Mouse (Mus musculus) MEL (cell line): ENCODE data around the gene Thsd4. TPM values are rescaled to one million over a fixed set of nuclear protein-coding genes. Genes with fewer than 3 reads are reported as not detected.

Experiments used
- DNase-seq: peaks from one replicate; pipeline ENCODE4 v3.0.0; 2011; ENCODE audit warnings: low read depth, low spot score
- H3K27ac ChIP-seq: 2 replicates; pipeline ENCODE4 v1.5.1; 2012; ENCODE audit warnings: low read depth, mild to moderate bottlenecking, control low read depth, low read length, moderate library complexity; ENCODE audit not compliant: control insufficient read depth
- H3K27me3 ChIP-seq, 2 experiments: fragments of 150-350 bp in 1 of 2; sonication (generic) in 1 of 2; 2 replicates each; pipeline ENCODE4 v1.6.1; 2012; ENCODE audit warnings: low read length in 2 of 2, mild to moderate bottlenecking in 2 of 2, improper control_type of control experiment in 1 of 2, moderate library complexity in 1 of 2; ENCODE audit not compliant: insufficient read depth in 2 of 2, control insufficient read depth in 1 of 2
- H3K36me3 ChIP-seq, 2 experiments: 2 replicates each; pipeline ENCODE4 v1.6.1; 2012 to 2014; ENCODE audit warnings: low read length in 2 of 2, improper control_type of control experiment in 1 of 2, inconsistent platforms in 1 of 2, mild to moderate bottlenecking in 1 of 2; ENCODE audit not compliant: insufficient read depth in 2 of 2, control insufficient read depth in 1 of 2
- H3K4me1 ChIP-seq, 2 experiments: fragments of 150-350 bp in 1 of 2; sonication (generic) in 1 of 2; 2 replicates each; pipeline ENCODE4 v1.6.1; 2012; ENCODE audit warnings: low read length in 2 of 2, improper control_type of control experiment in 1 of 2, mild to moderate bottlenecking in 1 of 2; ENCODE audit not compliant: insufficient read depth in 2 of 2, control insufficient read depth in 1 of 2
- H3K4me3 ChIP-seq, 2 experiments: fragments of 150-350 bp in 1 of 2; sonication (generic) in 1 of 2; 2 replicates each; pipeline ENCODE4 v1.5.1; 2012; ENCODE audit warnings: low read depth in 2 of 2, low read length in 2 of 2, mild to moderate bottlenecking in 2 of 2, moderate library complexity in 2 of 2, control low read depth in 1 of 2, improper control_type of control experiment in 1 of 2; ENCODE audit not compliant: control insufficient read depth in 1 of 2, insufficient read depth in 1 of 2
- H3K79me2 ChIP-seq: 2 replicates; pipeline ENCODE4 v1.6.1; 2012; ENCODE audit warnings: mild to moderate bottlenecking, low read length, moderate library complexity; ENCODE audit not compliant: control insufficient read depth, poor library complexity, insufficient read depth
- H3K9ac ChIP-seq: 2 replicates; pipeline ENCODE4 v1.6.1; 2012; ENCODE audit warnings: low read depth, mild to moderate bottlenecking, control low read depth, low read length, moderate library complexity; ENCODE audit not compliant: control insufficient read depth, poor library complexity, severe bottlenecking
- H3K9me3 ChIP-seq: fragments of 150-350 bp; sonication (generic); replicated peaks from 2 replicates; pipeline ENCODE4 v1.6.1; 2012; ENCODE audit warnings: mild to moderate bottlenecking, low read length, improper control_type of control experiment, moderate library complexity; ENCODE audit not compliant: insufficient read depth
- BHLHE40 ChIP-seq: IDR thresholded peaks from 2 replicates; pipeline ENCODE4 v1.6.1; 2012; ENCODE audit warnings: low read depth, mild to moderate bottlenecking, inconsistent platforms, low read length, improper control_type of control experiment, borderline replicate concordance
- CHD2 ChIP-seq: IDR thresholded peaks from 2 replicates; pipeline ENCODE4 v1.6.1; 2011; ENCODE audit warnings: low read length, improper control_type of control experiment
- CTCF ChIP-seq, 3 experiments: IDR thresholded peaks in 2 of 3; conservative IDR thresholded peaks in 1 of 3; 2 replicates each; pipeline ENCODE4 v1.5.1; 2011 to 2012; ENCODE audit warnings: low read length in 3 of 3, low read depth in 2 of 3, mild to moderate bottlenecking in 2 of 3, improper control_type of control experiment in 1 of 3, inconsistent platforms in 1 of 3, mixed read lengths in 1 of 3, moderate library complexity in 1 of 3; ENCODE audit not compliant: control insufficient read depth in 1 of 3, insufficient read depth in 1 of 3, poor library complexity in 1 of 3, severe bottlenecking in 1 of 3
- EP300 ChIP-seq, 2 experiments: IDR thresholded peaks; 2 replicates each; pipeline ENCODE4 v1.6.1; 2011; ENCODE audit warnings: improper control_type of control experiment in 2 of 2, low read length in 2 of 2, low read depth in 1 of 2, mild to moderate bottlenecking in 1 of 2
- ETS1 ChIP-seq: IDR thresholded peaks from 2 replicates; pipeline ENCODE4 v1.6.1; 2012; ENCODE audit warnings: low read depth, mild to moderate bottlenecking, inconsistent platforms, low read length, improper control_type of control experiment, moderate library complexity
- GATA1 ChIP-seq: IDR thresholded peaks from 2 replicates; pipeline ENCODE4 v1.6.1; 2011; ENCODE audit warnings: low read depth, low read length, improper control_type of control experiment
- HCFC1 ChIP-seq: IDR thresholded peaks from 2 replicates; pipeline ENCODE4 v1.6.1; 2012; ENCODE audit warnings: low read depth, mild to moderate bottlenecking, inconsistent platforms, low read length, improper control_type of control experiment, moderate library complexity
- MAFK ChIP-seq: IDR thresholded peaks from 2 replicates; pipeline ENCODE4 v1.6.1; 2011; ENCODE audit warnings: low read depth, mild to moderate bottlenecking, low read length, improper control_type of control experiment, borderline replicate concordance
- MAX ChIP-seq: IDR thresholded peaks from 2 replicates; pipeline ENCODE4 v1.6.1; 2011; ENCODE audit warnings: low read length, improper control_type of control experiment
- MAZ ChIP-seq: IDR thresholded peaks from 2 replicates; pipeline ENCODE4 v1.6.1; 2012; ENCODE audit warnings: low read depth, mild to moderate bottlenecking, inconsistent platforms, low read length, improper control_type of control experiment
- MEF2A ChIP-seq: IDR thresholded peaks from 2 replicates; pipeline ENCODE4 v1.6.1; 2014; ENCODE audit warnings: low read depth, mild to moderate bottlenecking, inconsistent platforms, low read length, improper control_type of control experiment; ENCODE audit not compliant: poor library complexity, insufficient replicate concordance, severe bottlenecking; ENCODE audit errors: extremely low read depth
- MXI1 ChIP-seq: IDR thresholded peaks from 2 replicates; pipeline ENCODE4 v1.6.1; 2011; ENCODE audit warnings: mild to moderate bottlenecking, low read depth, low read length, improper control_type of control experiment
- MYB ChIP-seq: IDR thresholded peaks from 2 replicates; pipeline ENCODE4 v1.6.1; 2011; ENCODE audit warnings: mild to moderate bottlenecking, low read depth, low read length, improper control_type of control experiment
- MYC ChIP-seq: IDR thresholded peaks from 2 replicates; pipeline ENCODE4 v1.6.1; 2011; ENCODE audit warnings: low read depth, mild to moderate bottlenecking, low read length, improper control_type of control experiment, moderate library complexity
- NRF1 ChIP-seq: IDR thresholded peaks from 2 replicates; pipeline ENCODE4 v1.6.1; 2014; ENCODE audit warnings: low read depth, mild to moderate bottlenecking, inconsistent platforms, low read length, improper control_type of control experiment, moderate library complexity; ENCODE audit not compliant: poor library complexity, insufficient read depth, severe bottlenecking
- POLR2A ChIP-seq, 2 experiments: IDR thresholded peaks; 2 replicates each; pipeline ENCODE4 v1.6.1; 2011 to 2012; ENCODE audit warnings: low read length in 2 of 2, mild to moderate bottlenecking in 2 of 2, control low read depth in 1 of 2, improper control_type of control experiment in 1 of 2, low read depth in 1 of 2, moderate library complexity in 1 of 2; ENCODE audit not compliant: control insufficient read depth in 1 of 2, insufficient read depth in 1 of 2, poor library complexity in 1 of 2
- POLR2AphosphoS2 ChIP-seq: IDR thresholded peaks from 2 replicates; pipeline ENCODE4 v1.6.1; 2011; ENCODE audit warnings: low read length, improper control_type of control experiment
- RCOR1 ChIP-seq: IDR thresholded peaks from 2 replicates; pipeline ENCODE4 v1.6.1; 2012; ENCODE audit warnings: low read depth, mild to moderate bottlenecking, inconsistent platforms, low read length, improper control_type of control experiment
- SIN3A ChIP-seq: IDR thresholded peaks from 2 replicates; pipeline ENCODE4 v1.6.1; 2012; ENCODE audit warnings: low read length, improper control_type of control experiment, inconsistent platforms
- SMC3 ChIP-seq: IDR thresholded peaks from 2 replicates; pipeline ENCODE4 v1.6.1; 2011; ENCODE audit warnings: low read depth, low read length, improper control_type of control experiment
- TAL1 ChIP-seq: IDR thresholded peaks from 2 replicates; pipeline ENCODE4 v1.6.1; 2012; ENCODE audit warnings: mild to moderate bottlenecking, inconsistent platforms, low read length, moderate library complexity, mixed read lengths
- TBP ChIP-seq: IDR thresholded peaks from 2 replicates; pipeline ENCODE4 v1.8.0; 2011; ENCODE audit warnings: low read depth, low read length, improper control_type of control experiment
- TCF12 ChIP-seq: IDR thresholded peaks from 2 replicates; pipeline ENCODE4 v1.6.1; 2014; ENCODE audit warnings: low read depth, mild to moderate bottlenecking, inconsistent platforms, low read length, improper control_type of control experiment, moderate library complexity
- USF1 ChIP-seq: IDR thresholded peaks from 2 replicates; pipeline ENCODE4 v1.6.1; 2014; ENCODE audit warnings: low read depth, mild to moderate bottlenecking, inconsistent platforms, low read length, improper control_type of control experiment, moderate library complexity
- USF2 ChIP-seq, 2 experiments: IDR thresholded peaks; 2 replicates each; pipeline ENCODE4 v1.6.1; 2011 to 2012; ENCODE audit warnings: improper control_type of control experiment in 2 of 2, low read length in 2 of 2, borderline replicate concordance in 1 of 2, inconsistent platforms in 1 of 2, low read depth in 1 of 2, mild to moderate bottlenecking in 1 of 2; ENCODE audit not compliant: insufficient read depth in 1 of 2
- ZC3H11A ChIP-seq: IDR thresholded peaks from 2 replicates; pipeline ENCODE4 v1.6.1; 2012; ENCODE audit warnings: low read depth, mild to moderate bottlenecking, inconsistent platforms, low read length, improper control_type of control experiment
- ZKSCAN1 ChIP-seq: IDR thresholded peaks from 2 replicates; pipeline ENCODE4 v1.6.1; 2012; ENCODE audit warnings: low read depth, mild to moderate bottlenecking, inconsistent platforms, low read length, improper control_type of control experiment, moderate library complexity
- ZMIZ1 ChIP-seq: IDR thresholded peaks from 2 replicates; pipeline ENCODE4 v1.6.1; 2012; ENCODE audit warnings: low read depth, mild to moderate bottlenecking, inconsistent platforms, low read length, improper control_type of control experiment, moderate library complexity
- polyA plus RNA-seq, 2 experiments: library from polyadenylated mRNA; stranded (reverse) in 1 of 2; unstranded in 1 of 2; fragments of >175 nt in 1 of 2; fragments of >200 nt in 1 of 2; gene quantifications; 2 replicates each; pipeline versions ENCODE4 v1.2.1 to v1.2.4; 2012; ENCODE audit warnings: low replicate concordance in 2 of 2, low read depth in 1 of 2; ENCODE audit not compliant: insufficient read length in 2 of 2, insufficient read depth in 1 of 2, missing spikeins in 1 of 2
- total RNA-seq: library from RNA; depleted of rRNA; stranded (reverse); fragments of 300-350 nt; gene quantifications from 2 replicates; pipeline ENCODE4 v1.2.3, GENCODE M21; 2012

The Thsd4 gene
- total and polyA plus RNA-seq, 3 experiments = 0.08 TPM; not detected in 1

DNA sequence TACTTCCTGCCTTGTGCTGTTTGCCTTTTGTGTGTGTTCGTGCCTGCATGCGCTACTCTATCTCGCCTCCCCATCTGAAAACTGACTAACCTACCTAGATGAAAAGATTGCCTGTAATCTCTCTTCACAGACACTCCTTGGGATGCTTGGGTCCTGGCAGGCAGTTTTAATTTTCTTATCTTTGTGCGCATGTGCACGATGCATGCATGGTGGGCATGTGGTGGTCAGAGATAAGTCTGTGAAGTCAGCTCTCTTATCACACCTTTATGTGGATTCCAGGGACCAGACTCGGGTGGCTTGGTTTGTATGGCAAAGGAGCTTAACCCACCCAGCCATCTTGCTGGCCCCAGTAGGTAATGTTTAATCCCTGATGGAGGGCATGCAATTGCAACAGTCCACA, 242.3 kb downstream of the Thsd4 start:
- Histone ChIP-seq H3K79me2 (no peaks in the 10 kb centered on the region), H3K27me3 (no peaks in the 10 kb centered on the region), H3K9me3 (no peaks in the 10 kb centered on the region), H3K4me3 (no peak overlapping the region), H3K4me1 (no peaks in the 10 kb centered on the region), H3K9ac (no peak overlapping the region), H3K36me3 (no peaks in the 10 kb centered on the region), H3K27ac (no peak overlapping the region)
- TF ChIP-seq MEF2A (no peak), SIN3A (no peak), ZMIZ1 (no peak), TBP (no peak), NRF1 (peak; percentile 51; the same call in 1 of the 2 replicates), USF2 (IDR thresholded peaks at IDR 0.05; ENCODE audit: borderline replicate concordance in 1 of 2, insufficient read depth in 1 of 2, low read depth in 1 of 2, low read length in 2 of 2) (no peak), MXI1 (no peak), CHD2 (no peak), BHLHE40 (peak; percentile 59; the same call in 1 of the 2 replicates), POLR2A (IDR thresholded peaks at IDR 0.05; ENCODE audit: control insufficient read depth in 1 of 2, insufficient read depth in 1 of 2, low read depth in 1 of 2, low read length in 2 of 2, poor library complexity in 1 of 2) (no peak), ETS1 (0 out of 2 replicates have a peak, but pooled peaks have one; percentile 39), RCOR1 (peak; percentile 29; the same call in 1 of the 2 replicates), POLR2AphosphoS2 (no peak), MAX (no peak), TCF12 (peak; percentile 91), ZKSCAN1 (no peak), GATA1 (peak; percentile 71), TAL1 (peak; percentile 87), ZC3H11A (no peak), MAFK (no peak), CTCF (IDR thresholded peaks at IDR 0.05 in 2 of 3, conservative IDR thresholded peaks at IDR 0.05 in 1 of 3; ENCODE audit: control insufficient read depth in 1 of 3, insufficient read depth in 1 of 3, low read depth in 2 of 3, low read length in 3 of 3, poor library complexity in 1 of 3, severe bottlenecking in 1 of 3) (no peak), MYC (no peak), SMC3 (no peak), HCFC1 (no peak), MYB (no peak), EP300 (IDR thresholded peaks at IDR 0.05; ENCODE audit: low read depth in 1 of 2, low read length in 2 of 2) (peak; percentile 62 to 84), MAZ (no peak), USF1 (no peak)
- DNase-seq = peak; percentile 27
